Mouse (Mus musculus) kidney, adult 2 months (tissue): ENCODE data around the gene Etv2.

Experiments used
- CTCF ChIP-seq: fragments of 200-500 bp; conservative IDR thresholded peaks from 2 replicates; pipeline ENCODE4 v1.5.1; 2011; ENCODE audit warnings: low read depth, mild to moderate bottlenecking, control low read depth, low read length, moderate library complexity, mixed read lengths; ENCODE audit not compliant: insufficient read depth, insufficient read length
- POLR2A ChIP-seq: fragments of 200-500 bp; IDR thresholded peaks from one replicate; pipeline ENCODE4 v1.6.1; 2011; ENCODE audit warnings: low read depth, low read length, control low read depth

GRCm38 (mm10) chr7:30681897-30682296 lies 46.2 kb upstream of the Etv2 start:
- TF ChIP-seq CTCF (no peak), POLR2A (no peak)
